Mouse (Mus musculus) midbrain, embryonic 11.5 days (tissue): Measurements from ENCODE around the gene Hormad1. TPM values are rescaled to one million over a fixed set of nuclear protein-coding genes. Genes with fewer than 3 reads are reported as not detected.

Experiments
- ATAC-seq: fragments of 200-750 bp; cut with Nextera tagmentation; 2 replicates; pipeline ENCODE4 v1.8.0; 2017; ENCODE audit warnings: moderate TSS enrichment, moderate library complexity; ENCODE audit not compliant: low FRiP score
- DNase-seq: peaks from one replicate; pipeline ENCODE4 v3.0.0; 2015; ENCODE audit warnings: low spot score; ENCODE audit errors: missing footprints
- H3K27ac ChIP-seq: fragments of 300-500 bp; sonication (generic); 2 replicates; pipeline ENCODE4 v1.5.1; 2014; ENCODE audit warnings: low read depth, low read length
- H3K27me3 ChIP-seq: fragments of 300-500 bp; sonication (generic); 2 replicates; pipeline ENCODE4 v1.6.1; 2014; ENCODE audit warnings: mild to moderate bottlenecking, low read length, moderate library complexity, mixed read lengths; ENCODE audit not compliant: control insufficient read depth, insufficient read depth
- H3K36me3 ChIP-seq: fragments of 300-500 bp; sonication (generic); 2 replicates; pipeline ENCODE4 v1.6.1; 2014; ENCODE audit warnings: mild to moderate bottlenecking, low read length, moderate library complexity, mixed read lengths; ENCODE audit not compliant: control insufficient read depth, insufficient read depth
- H3K4me1 ChIP-seq: fragments of 300-500 bp; sonication (generic); 2 replicates; pipeline ENCODE4 v1.6.1; 2014; ENCODE audit warnings: low read length; ENCODE audit not compliant: control insufficient read depth, insufficient read depth
- H3K4me2 ChIP-seq: fragments of 300-500 bp; sonication (generic); 2 replicates; pipeline ENCODE4 v1.6.1; 2014; ENCODE audit warnings: mild to moderate bottlenecking, moderate library complexity
- H3K4me3 ChIP-seq: fragments of 300-500 bp; sonication (generic); 2 replicates; pipeline ENCODE4 v1.5.1; 2014; ENCODE audit warnings: low read depth, low read length
- H3K9ac ChIP-seq: fragments of 300-500 bp; sonication (generic); 2 replicates; pipeline ENCODE4 v1.6.1; 2014; ENCODE audit warnings: low read length
- H3K9me3 ChIP-seq: fragments of 300-500 bp; sonication (generic); 2 replicates; pipeline ENCODE4 v1.6.1; 2016; ENCODE audit warnings: low read length; ENCODE audit not compliant: control insufficient read depth
- WGBS: fragments of 180-500 bp; shearing (Covaris S2); extraction: QIAGEN DNeasy Blood & Tissue Kit; methylation state at CpG from one replicate; pipeline ENCODE4 v1.1.7; 2014; 5-methylcytosine and 5-hydroxymethylcytosine counted together
- polyA plus RNA-seq: library from polyadenylated mRNA; unstranded; fragments of >200 nt; fragmentation: Nextera tagmentation; extraction: Ambion mirVana; gene quantifications from 2 replicates; pipeline ENCODE4 v1.2.1, GENCODE M21; 2014

Gene Hormad1
- polyA plus RNA-seq, 1 experiment from 2014 or later = not detected

GRCm38 (mm10) chr3:95635636-95636035 is 76.2 kb downstream of the Hormad1 start:
- WGBS = 76% methylated on average over 4 of the region's 4 CpGs
- no peak for DNase-seq
- H3K27ac ChIP-seq = no peak overlapping the region
- ATAC-seq = no peak
- H3K9ac ChIP-seq = no peak overlapping the region
- H3K4me2 ChIP-seq = no peak overlapping the region
- no peaks in the 10 kb centered on the region for H3K9me3 ChIP-seq
- no peaks in the 10 kb centered on the region for H3K27me3 ChIP-seq
- peaks cover 13% of the 10 kb centered on the region; the same call in 1 of the 2 replicates for H3K36me3 ChIP-seq
- no peaks in the 10 kb centered on the region for H3K4me1 ChIP-seq
- H3K4me3 ChIP-seq = no peak overlapping the region

GRCm38 (mm10) chr3:95636072-95636471 is 76.6 kb downstream of the Hormad1 start:
- H3K36me3 ChIP-seq = peaks cover 10% of the 10 kb centered on the region; the same call in 1 of the 2 replicates
- no peaks in the 10 kb centered on the region for H3K27me3 ChIP-seq
- no peaks in the 10 kb centered on the region for H3K4me1 ChIP-seq
- no peak for ATAC-seq
- H3K9me3 ChIP-seq = no peaks in the 10 kb centered on the region
- 93% methylated on average over 4 of the region's 4 CpGs for WGBS
- no peak for DNase-seq
- H3K27ac ChIP-seq = no peak overlapping the region
- H3K9ac ChIP-seq = no peak overlapping the region
- no peak overlapping the region for H3K4me2 ChIP-seq
- no peak overlapping the region for H3K4me3 ChIP-seq

Other genes with a start within 250 kb of the Hormad1 start
- gene Cers2, start 244.9 kb upstream of the Hormad1 start, polyA plus RNA-seq = 94.1 and 97.1 TPM in 2 replicates
- gene Setdb1, start 202.5 kb upstream of the Hormad1 start, polyA plus RNA-seq = 60.9 and 69.3 TPM in 2 replicates
- gene 4930558C23Rik, start 156.8 kb upstream of the Hormad1 start, polyA plus RNA-seq = not detected in 2 replicates
- 26.2 and 27.0 TPM in 2 replicates for gene Arnt, start 125.3 kb upstream of the Hormad1 start, polyA plus RNA-seq
- gene Ctsk, start 60.4 kb upstream of the Hormad1 start, polyA plus RNA-seq = 6.7 and 8.0 TPM in 2 replicates
- 10.2 TPM in 2 replicates for gene Ctss, start 32.9 kb upstream of the Hormad1 start, polyA plus RNA-seq
- gene Golph3l, start 29.3 kb downstream of the Hormad1 start, polyA plus RNA-seq = 41.8 and 45.1 TPM in 2 replicates
- 88.1 and 93.2 TPM in 2 replicates for gene Ensa, start 65.3 kb downstream of the Hormad1 start, polyA plus RNA-seq
- gene Mcl1, start 99.1 kb downstream of the Hormad1 start, polyA plus RNA-seq = 74.1 and 79.9 TPM in 2 replicates
- gene Adamtsl4, start 128.2 kb downstream of the Hormad1 start, polyA plus RNA-seq = 0.28 and 0.52 TPM in 2 replicates
- 15.4 and 18.0 TPM in 2 replicates for gene Ecm1, start 179.9 kb downstream of the Hormad1 start, polyA plus RNA-seq
- 47.9 and 49.6 TPM in 2 replicates for gene Tars2, start 200.5 kb downstream of the Hormad1 start, polyA plus RNA-seq